Mouse (Mus musculus): ENCODE measurements at regions not wholly inside any gene's neighbourhood (a gene's known extent, or its start where the extent isn't known, plus 50 kb on each side); places are given as distances from the start of the nearest gene placed in this dataset.

GRCm38 (mm10) chr12:68979232-68979631 lies 179.8 kb downstream of the Rps29 start:
- TF ChIP-seq CTCF (IDR thresholded peaks at IDR 0.05; ENCODE audit: low read depth) = no peak
- no peak for TF ChIP-seq EP300 (IDR thresholded peaks at IDR 0.05; ENCODE audit: low read depth)
